Mouse (Mus musculus): ENCODE measurements around the gene Polr3g.

The Polr3g gene

DNA sequence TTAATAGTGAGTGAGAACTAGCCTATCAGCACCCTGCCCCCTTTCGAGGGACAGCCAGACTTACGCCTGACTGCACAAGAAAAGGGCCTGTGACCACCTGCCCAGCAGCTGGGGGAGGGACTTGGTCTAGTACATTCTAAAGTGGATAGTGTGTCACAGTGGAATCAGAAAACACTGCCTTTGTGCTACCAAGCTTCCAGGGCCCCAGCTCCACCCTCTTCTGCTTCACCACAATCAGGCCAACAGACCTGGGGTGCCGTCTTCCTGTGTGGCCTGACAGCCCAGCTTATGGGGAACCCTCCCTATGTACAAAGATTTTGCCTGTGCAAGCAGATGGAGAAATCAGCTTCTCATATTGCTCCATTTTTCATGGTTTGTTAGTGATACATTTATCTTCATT is 81.4 kb downstream of the Polr3g start:
- 77% methylated on average over 3 of the region's 3 CpGs for WGBS

GRCm38 (mm10) chr13:81628631-81629190 is 82.1 kb downstream of the Polr3g start:
- 72% methylated on average over 2 of the region's 2 CpGs for WGBS

DNA sequence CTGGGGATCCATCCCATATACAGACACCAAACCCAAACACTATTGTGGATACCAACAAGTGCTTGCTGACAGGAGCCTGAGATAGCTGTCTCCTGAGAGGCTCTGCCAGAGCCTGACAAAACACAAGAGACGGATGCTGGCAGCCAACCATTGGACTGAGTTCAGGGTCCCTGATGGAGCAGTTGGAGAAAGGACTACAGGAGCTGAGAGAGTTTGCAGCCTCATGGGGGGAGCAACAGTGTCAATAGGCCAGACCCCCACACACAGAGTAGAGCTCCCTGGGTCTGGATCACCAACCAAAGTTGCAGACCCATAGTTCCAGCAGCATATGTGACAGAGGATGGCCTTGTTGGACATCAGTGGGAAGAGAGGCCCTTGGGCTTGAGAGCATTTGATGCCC is 83.0 kb downstream of the Polr3g start:
- 71% methylated on average over 1 of the region's 1 CpGs for WGBS
